Mouse (Mus musculus) frontal cortex, adult (tissue): ENCODE data around the gene Mindy4.

Experiments used
- ATAC-seq: cut with Nextera tagmentation; 2 replicates; pipeline ENCODE4 v1.9.2; 2017; ENCODE audit warnings: mild to moderate bottlenecking, moderate library complexity, mixed read lengths; ENCODE audit not compliant: low TSS enrichment

Mindy4 gene

GRCm38 (mm10) chr6:55341688-55342087, 138.5 kb downstream of the Mindy4 start:
- no peak for ATAC-seq

GRCm38 (mm10) chr6:55342328-55342727, 139.1 kb downstream of the Mindy4 start:
- ATAC-seq, result no peak

- peak; percentile 28; the same call in 1 of the 2 replicates for ATAC-seq
Measured at GRCm38 (mm10) chr6:55343446-55343845, 140.3 kb downstream of the Mindy4 start.

- ATAC-seq, result peak; percentile 96
Measured at GRCm38 (mm10) chr6:55344291-55345016, 141.3 kb downstream of the Mindy4 start.

GRCm38 (mm10) chr6:55345264-55345663, 142.1 kb downstream of the Mindy4 start:
- ATAC-seq, result no peak

- no peak for ATAC-seq
Measured at GRCm38 (mm10) chr6:55346491-55346890, 143.3 kb downstream of the Mindy4 start.

- no peak for ATAC-seq
Measured at GRCm38 (mm10) chr6:55347711-55348571, 144.8 kb downstream of the Mindy4 start.

- ATAC-seq, result no peak
Measured at GRCm38 (mm10) chr6:55349231-55349630, 146.0 kb downstream of the Mindy4 start.

- ATAC-seq, result no peak
Measured at GRCm38 (mm10) chr6:55350383-55350952, 147.3 kb downstream of the Mindy4 start.

- no peak for ATAC-seq
Measured at GRCm38 (mm10) chr6:55351712-55352111, 148.5 kb downstream of the Mindy4 start.

GRCm38 (mm10) chr6:55353711-55354445, 150.7 kb downstream of the Mindy4 start:
- no peak for ATAC-seq

GRCm38 (mm10) chr6:55354456-55355117, 151.4 kb downstream of the Mindy4 start:
- ATAC-seq, result no peak

- no peak for ATAC-seq
Measured at GRCm38 (mm10) chr6:55355575-55355974, 152.4 kb downstream of the Mindy4 start.

GRCm38 (mm10) chr6:55356017-55356703, 153.0 kb downstream of the Mindy4 start:
- ATAC-seq, result no peak

GRCm38 (mm10) chr6:55356976-55357635, 153.9 kb downstream of the Mindy4 start:
- no peak for ATAC-seq

- ATAC-seq, result no peak
Measured at GRCm38 (mm10) chr6:55357636-55358031, 154.5 kb downstream of the Mindy4 start.

- peak; percentile 83 for ATAC-seq
Measured at GRCm38 (mm10) chr6:55358731-55359143, 155.6 kb downstream of the Mindy4 start.

GRCm38 (mm10) chr6:55362663-55363062, 159.5 kb downstream of the Mindy4 start:
- ATAC-seq, result no peak

- peak; percentile 50; the same call in 1 of the 2 replicates for ATAC-seq
Measured at GRCm38 (mm10) chr6:55367126-55367525, 163.9 kb downstream of the Mindy4 start.
